ENCODE assay signal across 8 mouse cellular contexts in the genomic region with DNA sequence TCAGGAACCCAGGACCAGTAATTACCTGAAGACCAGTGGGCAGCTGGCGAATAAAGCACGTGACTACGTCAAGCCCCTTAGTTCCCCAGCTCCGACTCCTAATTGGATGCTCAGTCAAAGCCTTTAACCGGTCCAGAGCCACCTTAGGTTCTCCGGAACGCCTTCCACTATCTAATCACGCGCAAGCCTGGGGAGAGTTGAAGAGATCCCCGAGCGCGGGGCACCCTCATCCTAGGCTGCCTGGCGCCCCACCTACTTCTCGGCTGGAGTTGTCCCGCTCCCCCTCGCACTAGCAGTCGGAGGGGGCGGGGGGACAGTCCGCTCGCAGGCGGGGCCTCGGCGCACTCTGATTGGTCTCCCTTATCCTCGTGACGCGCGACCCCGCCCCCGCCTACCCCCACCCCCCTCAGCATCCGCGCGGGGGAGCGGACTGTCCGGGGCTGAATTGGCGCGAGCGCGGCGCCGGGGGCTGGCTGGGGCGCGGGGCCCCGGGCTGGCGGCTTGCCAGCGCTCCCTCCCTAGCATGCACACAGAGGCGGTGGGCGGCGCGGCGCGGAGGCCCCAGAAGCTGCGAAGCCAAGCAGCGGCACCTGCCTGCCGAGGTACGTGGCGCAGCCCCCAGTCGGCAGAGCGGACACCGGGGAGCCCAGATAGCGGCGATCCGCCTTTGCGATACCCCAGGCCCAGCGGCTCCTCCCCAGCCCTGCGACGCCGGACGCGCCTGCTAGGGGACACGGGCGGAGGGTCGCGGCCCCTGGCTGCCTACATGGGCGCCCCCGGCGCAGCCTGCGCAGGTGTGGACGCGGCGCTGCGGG. TPM values are rescaled to one million over a fixed set of nuclear protein-coding genes. Genes with fewer than 3 reads are reported as not detected.
DNase-seq lines count a peak whose midpoint lies in the region; ATAC-seq and TF ChIP-seq lines count a peak whose summit lies in the region.

A gene (plus strand): TSS at position 412 of the 815 bp plus-strand sequence.

- 2% methylated on average over 81 of the region's 81 CpGs for WGBS in forebrain, postnatal 0 days
- whole genome bisulfite sequencing in lung, embryonic 15.5 days = under 1% methylated on average over 74 of the region's 81 CpGs
- WGBS in olfactory bulb, adult 2 months = under 1% methylated on average over 80 of the region's 81 CpGs

- H3K36me3 ChIP-seq in MEL (ENCODE audit: control insufficient read depth in 1 of 2, insufficient read depth in 2 of 2, low read length in 2 of 2) = peaks cover 0 to 42% of the 10 kb centered on the region in 2 experiments; a peak in 2 of 4 replicates
- no peaks in the 10 kb centered on the region for H3K36me3 ChIP-seq in forebrain, postnatal 0 days (ENCODE audit: insufficient read depth)
- H3K36me3 ChIP-seq in lung, embryonic 15.5 days = no peaks in the 10 kb centered on the region

- peaks cover 26 to 41% of the 10 kb centered on the region in 2 experiments for H3K4me1 ChIP-seq in MEL (ENCODE audit: control insufficient read depth in 1 of 2, insufficient read depth in 2 of 2, low read length in 2 of 2)
- H3K4me1 ChIP-seq in forebrain, postnatal 0 days (ENCODE audit: insufficient read depth) = peaks cover 6% of the 10 kb centered on the region
- H3K4me1 ChIP-seq in lung, embryonic 15.5 days = peaks cover 48% of the 10 kb centered on the region
- peaks cover 12% of the 10 kb centered on the region for H3K4me1 ChIP-seq in olfactory bulb, adult 2 months (ENCODE audit: control insufficient read depth, insufficient read depth, low read length)

- peak within 1 kb of the TSS; percentile 82 for H3K27ac ChIP-seq in MEL (ENCODE audit: control insufficient read depth, low read depth, low read length)
- peak within 1 kb of the TSS; percentile 68 for H3K27ac ChIP-seq in forebrain, postnatal 0 days (ENCODE audit: low read depth, low read length)
- peak within 1 kb of the TSS; percentile 81 for H3K27ac ChIP-seq in lung, embryonic 15.5 days
- H3K27ac ChIP-seq in olfactory bulb, adult 2 months (ENCODE audit: insufficient read depth, low read depth, low read length) = peak within 1 kb of the TSS; percentile 85

- peak within 1 kb of the TSS; percentile 76 for H3K9ac ChIP-seq in MEL (ENCODE audit: control insufficient read depth, low read depth, low read length, poor library complexity, severe bottlenecking)
- H3K9ac ChIP-seq in forebrain, postnatal 0 days = peak within 1 kb of the TSS; percentile 88
- peak within 1 kb of the TSS; percentile 63 for H3K9ac ChIP-seq in lung, embryonic 15.5 days

- peak within 1 kb of the TSS; percentile 66 for H3K4me2 ChIP-seq in forebrain, postnatal 0 days (ENCODE audit: low read depth)
- H3K4me2 ChIP-seq in lung, embryonic 15.5 days = peak within 1 kb of the TSS; percentile 88

- H3K9me3 ChIP-seq in MEL (replicated peaks; ENCODE audit: insufficient read depth, low read length) = no peaks in the 10 kb centered on the region
- H3K9me3 ChIP-seq in forebrain, postnatal 0 days (ENCODE audit: low read length) = no peaks in the 10 kb centered on the region
- H3K9me3 ChIP-seq in lung, embryonic 15.5 days = no peaks in the 10 kb centered on the region

- H3K79me2 ChIP-seq in MEL (ENCODE audit: control insufficient read depth, insufficient read depth, low read length, poor library complexity) = peaks cover 39% of the 10 kb centered on the region

- H3K4me3 ChIP-seq in MEL (ENCODE audit: control insufficient read depth in 1 of 2, insufficient read depth in 1 of 2, low read depth in 2 of 2, low read length in 2 of 2) = peak within 1 kb of the TSS; percentile 81 to 84
- peak within 1 kb of the TSS; percentile 57 for H3K4me3 ChIP-seq in forebrain, postnatal 0 days (ENCODE audit: low read depth, low read length)
- peak within 1 kb of the TSS; percentile 63 for H3K4me3 ChIP-seq in lung, embryonic 15.5 days
- H3K4me3 ChIP-seq in olfactory bulb, adult 2 months (ENCODE audit: insufficient read depth, low read depth, low read length) = peak within 1 kb of the TSS; percentile 91

- DNase-seq in MEL (ENCODE audit: low read depth, low spot score) = peak; percentile 96
- DNase-seq in cerebellum, adult 18-20 months = peak; percentile 93 to 94
- DNase-seq in forebrain, postnatal 0 days = peak; percentile 90
- DNase-seq in heart, postnatal 4 days = peak; percentile 93
- peak; percentile 77 for DNase-seq in layer of hippocampus, adult 9-10 months (ENCODE audit: low spot score)
- peak; percentile 82 to 87 for DNase-seq in thymus, adult 18-20 months

- peak; percentile 45 to 67; a peak in 3 of 4 replicates for TF ChIP-seq POLR2A in MEL (IDR thresholded peaks at IDR 0.05; ENCODE audit: control insufficient read depth in 1 of 2, insufficient read depth in 1 of 2, low read depth in 1 of 2, low read length in 2 of 2, poor library complexity in 1 of 2)
- TF ChIP-seq POLR2A in olfactory bulb, adult 2 months (IDR thresholded peaks at IDR 0.05; ENCODE audit: insufficient read depth, low read depth, low read length) = peak; percentile 41; the same call in 1 of the 2 replicates

- no peak for TF ChIP-seq RAD21 in MEL (IDR thresholded peaks at IDR 0.05; ENCODE audit: low read depth, low read length)

- no peak for TF ChIP-seq CTCF in MEL (IDR thresholded peaks at IDR 0.05 in 2 of 3, conservative IDR thresholded peaks at IDR 0.05 in 1 of 3; ENCODE audit: control insufficient read depth in 1 of 3, insufficient read depth in 1 of 3, low read depth in 2 of 3, low read length in 3 of 3, poor library complexity in 1 of 3, severe bottlenecking in 1 of 3)
- TF ChIP-seq CTCF in forebrain, postnatal 0 days (IDR thresholded peaks at IDR 0.05; ENCODE audit: low read depth) = peak; percentile 56
- no peak for TF ChIP-seq CTCF in olfactory bulb, adult 2 months (IDR thresholded peaks at IDR 0.05; ENCODE audit: insufficient read depth, low read depth, low read length)

- no peaks in the 10 kb centered on the region for H3K27me3 ChIP-seq in MEL (ENCODE audit: control insufficient read depth in 1 of 2, insufficient read depth in 2 of 2, low read length in 2 of 2)
- H3K27me3 ChIP-seq in forebrain, postnatal 0 days (ENCODE audit: insufficient read depth, low read length) = no peaks in the 10 kb centered on the region
- no peaks in the 10 kb centered on the region for H3K27me3 ChIP-seq in lung, embryonic 15.5 days

- TF ChIP-seq EP300 in MEL (IDR thresholded peaks at IDR 0.05; ENCODE audit: low read depth in 1 of 2, low read length in 2 of 2) = no peak

- peak; percentile 97 for ATAC-seq in forebrain, postnatal 0 days
- ATAC-seq in lung, embryonic 15.5 days (ENCODE audit: borderline replicate concordance, extremely low read depth, low FRiP score, low TSS enrichment) = peak; percentile 96

TF ChIP-seq in MEL, 35 proteins besides CTCF, POLR2A, EP300 and RAD21 (continues in another document):
- TF ChIP-seq CHD1 (IDR thresholded peaks at IDR 0.05; ENCODE audit: low read depth, low read length) = no peak
- TF ChIP-seq TAL1 (IDR thresholded peaks at IDR 0.05; ENCODE audit: low read length) = no peak
- no peak for TF ChIP-seq MAFK (IDR thresholded peaks at IDR 0.05; ENCODE audit: borderline replicate concordance, low read depth, low read length)
- TF ChIP-seq GATA1 (IDR thresholded peaks at IDR 0.05; ENCODE audit: low read depth, low read length) = 0 out of 2 replicates have a peak, but pooled peaks have one; percentile 16
- no peak for TF ChIP-seq ETS1 (IDR thresholded peaks at IDR 0.05; ENCODE audit: low read depth, low read length)
- 0 out of 2 replicates have a peak, but pooled peaks have one; percentile 22 for TF ChIP-seq NELFE (IDR thresholded peaks at IDR 0.05; ENCODE audit: low read depth, low read length)
- no peak; the same call in 1 of the 2 replicates for TF ChIP-seq TCF12 (IDR thresholded peaks at IDR 0.05; ENCODE audit: low read depth, low read length)
- 0 out of 2 replicates have a peak, but pooled peaks have one; percentile 77 for TF ChIP-seq UBTF (IDR thresholded peaks at IDR 0.05; ENCODE audit: borderline replicate concordance, insufficient read depth, low read depth, low read length)
- peak; percentile 11; the same call in 1 of the 2 replicates for TF ChIP-seq TBP (IDR thresholded peaks at IDR 0.05; ENCODE audit: low read depth, low read length)
- no peak; the same call in 1 of the 2 replicates for TF ChIP-seq SIN3A (IDR thresholded peaks at IDR 0.05; ENCODE audit: low read length)
- peak; percentile 73 for TF ChIP-seq BHLHE40 (IDR thresholded peaks at IDR 0.05; ENCODE audit: borderline replicate concordance, low read depth, low read length)
- no peak for TF ChIP-seq MEF2A (IDR thresholded peaks at IDR 0.05; ENCODE audit: extremely low read depth, insufficient replicate concordance, low read depth, low read length, poor library complexity, severe bottlenecking)
- TF ChIP-seq JUND (IDR thresholded peaks at IDR 0.05; ENCODE audit: low read depth, low read length) = no peak
- no peak for TF ChIP-seq POLR2AphosphoS5 (IDR thresholded peaks at IDR 0.05; ENCODE audit: borderline replicate concordance, low read depth, low read length)
- TF ChIP-seq USF1 (IDR thresholded peaks at IDR 0.05; ENCODE audit: low read depth, low read length) = peak; percentile 87
- TF ChIP-seq MXI1 (IDR thresholded peaks at IDR 0.05; ENCODE audit: low read depth, low read length) = peak; percentile 73
- TF ChIP-seq ZNF384 (IDR thresholded peaks at IDR 0.05; ENCODE audit: low read depth, low read length) = no peak
- no peak for TF ChIP-seq MYB (IDR thresholded peaks at IDR 0.05; ENCODE audit: low read depth, low read length)
- TF ChIP-seq RCOR1 (IDR thresholded peaks at IDR 0.05; ENCODE audit: low read depth, low read length) = no peak
- TF ChIP-seq MAX (IDR thresholded peaks at IDR 0.05; ENCODE audit: low read length) = peak; percentile 76
- TF ChIP-seq E2F4 (IDR thresholded peaks at IDR 0.05; ENCODE audit: borderline replicate concordance, low read depth, low read length) = no peak
- TF ChIP-seq MYC (IDR thresholded peaks at IDR 0.05; ENCODE audit: low read depth, low read length) = no peak
- TF ChIP-seq HCFC1 (IDR thresholded peaks at IDR 0.05; ENCODE audit: low read depth, low read length) = no peak
- peak; percentile 13 to 41; a peak in 2 of 4 replicates for TF ChIP-seq USF2 (IDR thresholded peaks at IDR 0.05; ENCODE audit: borderline replicate concordance in 1 of 2, insufficient read depth in 1 of 2, low read depth in 1 of 2, low read length in 2 of 2)

RNA-seq across cellular contexts. Expression of the gene that starts here (rescaled TPM):
- total RNA-seq in MEL (2012; rRNA removed) = 20.1 and 24.4 TPM in 2 replicates
- polyA plus RNA-seq in MEL (2012; ENCODE audit: insufficient read depth in 1 of 2, insufficient read length in 2 of 2, low read depth in 1 of 2, low replicate concordance in 2 of 2, missing spikeins in 1 of 2) = 10 to 100 TPM in 1 of 2 experiments, not detected in 1; 51.8 TPM
- total RNA-seq in forebrain, postnatal 0 days (2014; rRNA removed) = 16.5 and 17.5 TPM in 2 replicates
- 26.0 and 53.4 TPM in 2 replicates for polyA plus RNA-seq in forebrain, postnatal 0 days (2015; fragmentation: Nextera tagmentation; extraction: Ambion mirVana)
- 10 to 100 TPM; 33.5 to 37.6 TPM for total RNA-seq in heart, postnatal 4 days (2021)
- polyA plus RNA-seq in lung, embryonic 15.5 days (2015; fragmentation: Nextera tagmentation; extraction: Ambion mirVana) = 40.5 and 42.1 TPM in 2 replicates
- polyA plus RNA-seq in olfactory bulb, adult 2 months (2012; ENCODE audit: insufficient read depth, insufficient read length, low replicate concordance, missing spikeins) = not detected in 2 replicates

Comparison
In these comparisons a context has a peak if more than half of its experiments do, and no peak if none do; other contexts are left out.
1. Peak in every context shown above with its lines: DNase-seq, ATAC-seq, H3K4me3 ChIP-seq and H3K27ac ChIP-seq.